Mouse (Mus musculus): ENCODE results near the gene Lsr. TPM values are rescaled to one million over a fixed set of nuclear protein-coding genes. Genes with fewer than 3 reads are reported as not detected.

Gene Lsr
- polyA plus RNA-seq, 1 experiment from 2014 or later = 25.4 TPM

DNA sequence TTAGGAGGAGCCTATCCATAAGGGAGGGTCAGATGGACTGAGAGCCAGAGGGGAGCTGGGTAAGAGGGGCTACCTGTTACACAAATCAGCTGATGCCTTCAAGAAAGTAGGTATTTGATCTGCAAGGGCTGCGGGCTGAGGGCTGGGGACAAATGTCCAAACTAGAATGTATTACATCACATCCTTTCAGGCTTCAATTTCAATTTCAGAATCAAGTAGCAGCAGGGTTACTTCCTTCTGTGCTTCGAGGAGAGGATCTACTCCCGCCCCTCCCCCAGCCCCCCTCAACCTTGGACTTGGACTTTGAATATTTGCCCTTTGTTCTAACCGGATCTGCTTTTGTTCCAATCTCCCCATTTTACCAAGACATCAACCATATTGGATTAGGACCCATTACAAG is 56.0 kb downstream of the Lsr start:
- H3K4me2 ChIP-seq (replicated peaks) = no peak overlapping the region
- H3K9me3 ChIP-seq = no peaks in the 10 kb centered on the region
- H3K4me1 ChIP-seq = no peaks in the 10 kb centered on the region
- no peak overlapping the region for H3K9ac ChIP-seq
- no peaks in the 10 kb centered on the region for H3K36me3 ChIP-seq
- no peak overlapping the region for H3K4me3 ChIP-seq
- 52% methylated on average over 4 of the region's 4 CpGs for WGBS
- no peak for ATAC-seq (ENCODE audit: low FRiP score, low read depth)
- no peak overlapping the region for H3K27ac ChIP-seq
- no peaks in the 10 kb centered on the region for H3K27me3 ChIP-seq

DNA sequence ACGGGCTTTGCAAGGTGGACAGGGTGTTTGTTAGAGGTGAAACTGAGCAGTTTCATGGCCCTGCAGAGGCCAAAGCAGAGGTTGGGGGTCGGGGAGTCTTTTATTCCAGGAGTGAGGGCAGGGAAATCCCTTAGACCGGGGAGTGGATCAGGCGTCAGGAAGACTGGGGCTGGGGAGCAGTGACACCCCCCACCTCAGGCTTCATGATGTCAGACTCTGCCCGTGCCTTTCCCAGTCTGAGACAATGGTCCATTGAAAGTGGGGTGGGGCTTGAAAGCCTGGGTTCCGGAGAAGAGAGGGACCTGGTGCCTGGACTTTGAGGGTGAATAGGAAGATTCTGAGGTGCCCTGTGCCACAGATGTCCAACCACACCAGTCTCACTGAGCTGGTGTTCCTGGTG is 56.6 kb downstream of the Lsr start:
- WGBS = 30% methylated on average over 6 of the region's 6 CpGs
- Histone ChIP-seq H3K36me3 (no peaks in the 10 kb centered on the region), H3K27ac (no peak overlapping the region), H3K4me1 (no peaks in the 10 kb centered on the region), H3K9me3 (no peaks in the 10 kb centered on the region), H3K27me3 (no peaks in the 10 kb centered on the region), H3K4me2 (replicated peaks) (no peak overlapping the region), H3K9ac (no peak overlapping the region), H3K4me3 (no peak overlapping the region)
- ATAC-seq (ENCODE audit: low FRiP score, low read depth) = no peak

DNA sequence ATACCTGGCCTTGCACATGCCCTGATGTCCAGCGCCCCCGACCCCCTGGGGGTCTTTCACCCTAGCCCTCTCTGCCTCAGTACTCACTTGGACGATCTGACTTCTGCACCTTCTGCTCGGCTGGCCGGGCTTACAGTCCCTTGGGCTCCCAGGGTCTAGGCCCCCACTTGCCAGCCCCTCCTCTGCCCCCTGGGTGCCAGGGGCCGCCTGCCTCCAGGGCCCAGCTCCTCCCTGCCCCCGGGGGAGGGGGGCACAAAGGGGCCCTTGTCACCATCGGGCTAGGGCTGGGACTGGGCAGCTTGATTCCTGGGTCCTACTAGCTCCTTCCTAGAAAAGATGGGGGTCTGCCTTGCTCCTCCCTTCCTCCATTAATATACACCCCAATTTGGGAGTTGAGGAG is 58.5 kb downstream of the Lsr start, which contains the start of gene Mag:
TSS of gene Mag (minus strand) at position 142 of the 400 bp plus-strand sequence.
- WGBS = 67% methylated on average over 8 of the region's 8 CpGs
- H3K4me3 ChIP-seq = no peak within 1 kb of the TSS
- H3K9me3 ChIP-seq = no peaks in the 10 kb centered on the region
- no peaks in the 10 kb centered on the region for H3K27me3 ChIP-seq
- no peaks in the 10 kb centered on the region for H3K36me3 ChIP-seq
- no peak within 1 kb of the TSS for H3K27ac ChIP-seq
- no peak within 1 kb of the TSS for H3K4me2 ChIP-seq (replicated peaks)
- ATAC-seq (ENCODE audit: low FRiP score, low read depth) = no peak
- no peaks in the 10 kb centered on the region for H3K4me1 ChIP-seq
- no peak within 1 kb of the TSS for H3K9ac ChIP-seq

DNA sequence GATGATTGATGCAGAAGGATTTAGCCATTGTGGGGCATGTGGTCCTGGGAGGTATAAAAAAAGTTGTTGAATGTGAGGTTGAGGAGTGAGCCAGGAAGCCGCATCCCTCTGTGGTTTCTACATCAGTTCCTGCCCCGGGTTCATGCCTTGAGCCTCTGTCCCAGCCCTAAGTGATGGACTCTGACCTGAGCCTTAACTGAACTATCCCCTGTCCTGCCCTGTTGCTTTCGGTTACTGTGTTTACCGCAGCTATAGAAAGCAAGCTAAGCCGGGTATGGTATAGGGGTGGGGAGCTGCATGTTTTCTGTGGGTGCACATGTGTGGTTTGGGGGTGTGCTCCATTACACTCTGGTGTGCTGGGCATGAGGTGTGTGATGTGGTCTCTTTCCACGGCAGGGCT is 63.5 kb downstream of the Lsr start:
- Histone ChIP-seq H3K27ac (no peak overlapping the region), H3K4me1 (peaks cover 6% of the 10 kb centered on the region), H3K4me3 (no peak overlapping the region), H3K4me2 (replicated peaks) (no peak overlapping the region), H3K36me3 (no peaks in the 10 kb centered on the region), H3K9ac (no peak overlapping the region), H3K9me3 (no peaks in the 10 kb centered on the region), H3K27me3 (no peaks in the 10 kb centered on the region)
- ATAC-seq (ENCODE audit: low FRiP score, low read depth) = no peak
- WGBS = 75% methylated on average over 6 of the region's 6 CpGs

DNA sequence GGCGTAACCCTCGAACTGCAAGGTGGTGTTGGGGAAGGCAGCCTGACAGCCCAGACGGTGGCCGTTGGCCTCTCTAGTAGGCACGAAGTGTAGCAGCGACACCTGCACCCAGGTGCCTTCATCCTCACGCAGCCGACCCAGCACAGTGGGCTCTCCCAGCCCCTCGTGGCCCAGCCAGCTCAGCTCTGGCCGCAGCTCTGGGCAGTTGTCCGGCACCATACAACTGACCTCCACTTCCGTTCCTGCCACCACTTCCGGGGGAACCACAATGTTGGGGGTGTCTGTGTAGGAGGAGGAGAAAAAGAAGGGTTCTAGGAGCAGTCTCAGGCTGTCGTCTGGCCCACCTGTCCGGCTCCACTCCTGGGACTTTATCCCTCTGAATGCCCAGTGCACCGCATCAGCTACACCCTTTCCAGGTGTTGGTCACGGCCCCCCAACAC is 64.3 kb downstream of the Lsr start:
- no peaks in the 10 kb centered on the region for H3K9me3 ChIP-seq
- WGBS = 22% methylated on average over 16 of the region's 17 CpGs
- H3K4me1 ChIP-seq = peaks cover 6% of the 10 kb centered on the region
- no peaks in the 10 kb centered on the region for H3K36me3 ChIP-seq
- H3K4me3 ChIP-seq = peak overlapping the region; percentile 32
- H3K9ac ChIP-seq = no peak overlapping the region
- H3K27ac ChIP-seq = no peak overlapping the region
- peak overlapping the region; percentile 68 for H3K4me2 ChIP-seq (replicated peaks)
- no peaks in the 10 kb centered on the region for H3K27me3 ChIP-seq
- 0 out of 2 replicates have a peak, but pooled peaks have one; percentile 16 for ATAC-seq (ENCODE audit: low FRiP score, low read depth)

DNA sequence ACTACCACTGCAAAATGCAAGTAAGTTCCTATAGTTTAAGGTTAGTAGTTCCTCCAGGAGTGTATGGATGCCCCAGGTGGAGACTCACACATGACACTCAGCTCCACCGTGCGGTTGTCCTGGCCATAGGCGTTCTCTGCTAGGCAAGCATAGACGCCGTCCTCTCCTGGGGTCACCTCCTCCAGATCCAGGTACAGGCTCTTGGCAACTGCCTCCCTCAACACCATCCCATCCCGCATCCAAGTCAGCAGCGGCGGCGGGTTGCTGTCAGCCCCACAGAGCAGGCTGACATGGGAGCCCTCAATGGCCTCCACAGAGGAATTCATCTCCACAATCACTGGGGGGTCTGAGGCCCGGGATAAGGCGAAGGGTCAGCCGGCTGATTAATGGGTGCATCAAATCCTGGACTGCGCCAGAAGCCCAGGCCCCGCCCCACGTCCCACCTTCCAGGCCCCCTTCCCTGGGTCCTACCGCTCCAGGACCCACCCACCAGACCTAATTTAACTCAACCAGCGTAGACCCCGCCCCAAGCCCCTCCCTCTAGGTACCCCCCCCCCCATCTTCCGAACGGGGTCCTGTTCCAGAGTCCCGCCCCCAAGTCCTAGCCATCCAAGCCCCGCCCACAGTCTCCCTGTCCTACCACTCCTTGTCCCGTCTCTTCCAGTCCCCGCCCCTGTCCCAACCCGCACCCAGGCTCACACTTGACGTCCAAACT is 64.8 kb downstream of the Lsr start:
- Histone ChIP-seq H3K9ac (peak overlapping the region; percentile 48), H3K27me3 (no peaks in the 10 kb centered on the region), H3K4me2 (replicated peaks) (peak overlapping the region; percentile 68), H3K36me3 (no peaks in the 10 kb centered on the region), H3K4me1 (peaks cover 6% of the 10 kb centered on the region), H3K4me3 (peak overlapping the region; percentile 32), H3K27ac (no peak overlapping the region), H3K9me3 (no peaks in the 10 kb centered on the region)
- WGBS = 2% methylated on average over 22 of the region's 26 CpGs
- ATAC-seq (ENCODE audit: low FRiP score, low read depth) = peak; percentile 66; the same call in 1 of the 2 replicates

Other genes starting within 250 kb of the Lsr start
- 187 and 189 TPM in 2 replicates for gene Tmem147, start 243.9 kb downstream of the Lsr start, polyA plus RNA-seq (2015; fragmentation: Nextera tagmentation; extraction: Ambion mirVana)
- gene Gapdhs, start 229.8 kb downstream of the Lsr start, polyA plus RNA-seq (2015; fragmentation: Nextera tagmentation; extraction: Ambion mirVana) = 0.51 and 0.71 TPM in 2 replicates
- gene Sbsn, start 222.0 kb downstream of the Lsr start, polyA plus RNA-seq (2015; fragmentation: Nextera tagmentation; extraction: Ambion mirVana) = 1.6 and 2.2 TPM in 2 replicates
- 7.3 and 11.9 TPM in 2 replicates for gene Dmkn, start 209.7 kb downstream of the Lsr start, polyA plus RNA-seq (2015; fragmentation: Nextera tagmentation; extraction: Ambion mirVana)
- gene Krtdap, start 185.6 kb downstream of the Lsr start, polyA plus RNA-seq (2015; fragmentation: Nextera tagmentation; extraction: Ambion mirVana) = 51.5 and 65.4 TPM in 2 replicates
- not detected in 2 replicates for gene Ffar2, start 149.7 kb downstream of the Lsr start, polyA plus RNA-seq (2015; fragmentation: Nextera tagmentation; extraction: Ambion mirVana)
- gene Ffar3, start 117.3 kb downstream of the Lsr start, polyA plus RNA-seq (2015; fragmentation: Nextera tagmentation; extraction: Ambion mirVana) = not detected in 2 replicates
- gene Ffar1, start 111.9 kb downstream of the Lsr start, polyA plus RNA-seq (2015; fragmentation: Nextera tagmentation; extraction: Ambion mirVana) = not detected in 2 replicates
- 0.09 and 0.32 TPM in 2 replicates for gene Cd22, start 93.1 kb downstream of the Lsr start, polyA plus RNA-seq (2015; fragmentation: Nextera tagmentation; extraction: Ambion mirVana)
- 0.38 and 0.42 TPM in 2 replicates for gene Mag, start 58.6 kb downstream of the Lsr start, polyA plus RNA-seq (2015; fragmentation: Nextera tagmentation; extraction: Ambion mirVana)
- gene Hamp2, start 48.8 kb downstream of the Lsr start, polyA plus RNA-seq (2015; fragmentation: Nextera tagmentation; extraction: Ambion mirVana) = not detected in 2 replicates
- not detected in 2 replicates for gene Hamp, start 29.4 kb downstream of the Lsr start, polyA plus RNA-seq (2015; fragmentation: Nextera tagmentation; extraction: Ambion mirVana)
- gene Usf2, start 16.7 kb downstream of the Lsr start, polyA plus RNA-seq (2015; fragmentation: Nextera tagmentation; extraction: Ambion mirVana) = 27.9 and 28.7 TPM in 2 replicates
- 0.70 and 0.78 TPM in 2 replicates for gene Fam187b, start 326 bp upstream of the Lsr start, polyA plus RNA-seq (2015; fragmentation: Nextera tagmentation; extraction: Ambion mirVana)
- 17.1 and 18.3 TPM in 2 replicates for gene Fxyd5, start 69.0 kb upstream of the Lsr start, polyA plus RNA-seq (2015; fragmentation: Nextera tagmentation; extraction: Ambion mirVana)
- 20.0 and 21.3 TPM in 2 replicates for gene Fxyd7, start 78.0 kb upstream of the Lsr start, polyA plus RNA-seq (2015; fragmentation: Nextera tagmentation; extraction: Ambion mirVana)
- 61.7 and 71.2 TPM in 2 replicates for gene Fxyd1, start 83.7 kb upstream of the Lsr start, polyA plus RNA-seq (2015; fragmentation: Nextera tagmentation; extraction: Ambion mirVana)
- 0.59 and 0.67 TPM in 2 replicates for gene Lgi4, start 85.9 kb upstream of the Lsr start, polyA plus RNA-seq (2015; fragmentation: Nextera tagmentation; extraction: Ambion mirVana)
- gene Fxyd3, start 103.2 kb upstream of the Lsr start, polyA plus RNA-seq (2015; fragmentation: Nextera tagmentation; extraction: Ambion mirVana) = 32.9 and 34.8 TPM in 2 replicates
- 3.0 and 3.2 TPM in 2 replicates for gene Hpn, start 141.8 kb upstream of the Lsr start, polyA plus RNA-seq (2015; fragmentation: Nextera tagmentation; extraction: Ambion mirVana)
- gene Scn1b, start 153.5 kb upstream of the Lsr start, polyA plus RNA-seq (2015; fragmentation: Nextera tagmentation; extraction: Ambion mirVana) = 4.1 and 4.5 TPM in 2 replicates
- gene Gramd1a, start 182.4 kb upstream of the Lsr start, polyA plus RNA-seq (2015; fragmentation: Nextera tagmentation; extraction: Ambion mirVana) = 79.8 and 83.2 TPM in 2 replicates